Mouse (Mus musculus): Measurements from ENCODE around the gene Cldn13.

GRCm38 (mm10) chr5:134891552-134891951, 23.8 kb downstream of the Cldn13 start:
- TF ChIP-seq TAL1 (IDR thresholded peaks at IDR 0.05; ENCODE audit: low read length) (no peak), GATA1 (IDR thresholded peaks at IDR 0.05; ENCODE audit: low read length) (no peak)

Measured in erythroblast, embryonic 14.5 days (primary cell).